Mouse (Mus musculus): Measurements from ENCODE around the gene H3f3b. TPM values are rescaled to one million over a fixed set of nuclear protein-coding genes. Genes with fewer than 3 reads are reported as not detected.

Gene H3f3b
- total RNA-seq, 2 experiments from 2014 or later = 247 to 254 TPM

- no peak overlapping the region for H3K27ac ChIP-seq
- DNase-seq (ENCODE audit: extremely low spot score in 1 of 2, low spot score in 2 of 2) = no peak
- intact Hi-C loops (cut with DNase I) = no loop called here
- no peak for TF ChIP-seq CTCF (IDR thresholded peaks at IDR 0.05)
- H3K4me3 ChIP-seq = no peak overlapping the region
Measured at GRCm38 (mm10) chr11:116043286-116043685, 15.5 kb upstream of the H3f3b start.

- no peak overlapping the region for H3K4me3 ChIP-seq
- no peak for TF ChIP-seq CTCF (IDR thresholded peaks at IDR 0.05)
- intact Hi-C loops (cut with DNase I) = no loop called here
- DNase-seq (ENCODE audit: extremely low spot score in 1 of 2, low spot score in 2 of 2) = no peak
- no peak overlapping the region for H3K27ac ChIP-seq
Measured at GRCm38 (mm10) chr11:116042372-116043138, 14.8 kb upstream of the H3f3b start.

- intact Hi-C loops (cut with DNase I) = no loop called here
- H3K4me3 ChIP-seq = no peak overlapping the region
Measured at GRCm38 (mm10) chr11:116041833-116042232, 14.1 kb upstream of the H3f3b start.

GRCm38 (mm10) chr11:116040593-116040992 lies 12.8 kb upstream of the H3f3b start:
- intact Hi-C loops (cut with DNase I) = no loop called here
- H3K27ac ChIP-seq = no peak overlapping the region
- TF ChIP-seq CTCF (IDR thresholded peaks at IDR 0.05) = no peak
- no peak overlapping the region for H3K4me3 ChIP-seq
- DNase-seq (ENCODE audit: extremely low spot score in 1 of 2, low spot score in 2 of 2) = no peak

More at GRCm38 (mm10) chr11:116041833-116042232, 14.1 kb upstream of the H3f3b start:
- DNase-seq (ENCODE audit: extremely low spot score in 1 of 2, low spot score in 2 of 2) = no peak
- H3K27ac ChIP-seq = no peak overlapping the region
- TF ChIP-seq CTCF (IDR thresholded peaks at IDR 0.05) = peak; percentile 6; the same call in 1 of the 2 replicates

- no peak for TF ChIP-seq CTCF (IDR thresholded peaks at IDR 0.05)
- intact Hi-C loops (cut with DNase I) = no loop called here
- no peak overlapping the region for H3K27ac ChIP-seq
Measured at GRCm38 (mm10) chr11:116037826-116038225, 10.1 kb upstream of the H3f3b start.

GRCm38 (mm10) chr11:116036671-116037070 lies 8.9 kb upstream of the H3f3b start:
- DNase-seq (ENCODE audit: extremely low spot score in 1 of 2, low spot score in 2 of 2) = no peak
- intact Hi-C loops (cut with DNase I) = no loop called here
- Histone ChIP-seq H3K27ac (no peak overlapping the region), H3K4me3 (no peak overlapping the region)
- no peak for TF ChIP-seq CTCF (IDR thresholded peaks at IDR 0.05)

More at GRCm38 (mm10) chr11:116037826-116038225, 10.1 kb upstream of the H3f3b start:
- H3K4me3 ChIP-seq = no peak overlapping the region
- DNase-seq (ENCODE audit: extremely low spot score in 1 of 2, low spot score in 2 of 2) = no peak

GRCm38 (mm10) chr11:116034584-116034983 lies 6.8 kb upstream of the H3f3b start:
- TF ChIP-seq CTCF (IDR thresholded peaks at IDR 0.05) = no peak
- no peak overlapping the region for H3K4me3 ChIP-seq
- intact Hi-C loops (cut with DNase I) = no loop called here
- H3K27ac ChIP-seq = no peak overlapping the region
- DNase-seq (ENCODE audit: extremely low spot score in 1 of 2, low spot score in 2 of 2) = no peak

- intact Hi-C loops (cut with DNase I) = loop anchor here (2.0 kb wide), 2 partner anchors 28 to 56 kb away; partner anchors contain the start of gene Wbp2
- H3K27ac ChIP-seq = peak overlapping the region; percentile 100
- DNase-seq (ENCODE audit: extremely low spot score in 1 of 2, low spot score in 2 of 2) = no peak
- H3K4me3 ChIP-seq = peak overlapping the region; percentile 72
- no peak for TF ChIP-seq CTCF (IDR thresholded peaks at IDR 0.05)
Measured at GRCm38 (mm10) chr11:116030898-116031845, 3.4 kb upstream of the H3f3b start.

GRCm38 (mm10) chr11:116030088-116030897 lies 2.5 kb upstream of the H3f3b start, which contains the start of gene Unk:
TSS of gene Unk (plus strand) at chr11:116030322.
- TF ChIP-seq CTCF (IDR thresholded peaks at IDR 0.05) = no peak
- peak; percentile 96 for DNase-seq (ENCODE audit: extremely low spot score in 1 of 2, low spot score in 2 of 2)

GRCm38 (mm10) chr11:116029086-116029865 lies 1.5 kb upstream of the H3f3b start:
- intact Hi-C loops (cut with DNase I) = no loop called here
- TF ChIP-seq CTCF (IDR thresholded peaks at IDR 0.05) = no peak
- Histone ChIP-seq H3K27ac (peak overlapping the region; percentile 100), H3K4me3 (peak overlapping the region; percentile 72)
- no peak for DNase-seq (ENCODE audit: extremely low spot score in 1 of 2, low spot score in 2 of 2)

More at GRCm38 (mm10) chr11:116030088-116030897, 2.5 kb upstream of the H3f3b start, which contains the start of gene Unk:
- Histone ChIP-seq H3K27ac (peak within 1 kb of the TSS; percentile 100), H3K4me3 (peak within 1 kb of the TSS; percentile 72)
- intact Hi-C loops (cut with DNase I) = loop anchor here (2.0 kb wide), 2 partner anchors 29 to 57 kb away; partner anchors contain the start of gene Wbp2

Measured in left cerebral cortex, adult 2 months (tissue).